Mouse (Mus musculus) olfactory bulb, adult 2 months (tissue): ENCODE results near the gene Adcy9. TPM values are rescaled to one million over a fixed set of nuclear protein-coding genes. Genes with fewer than 3 reads are reported as not detected.

Source experiments
- H3K27ac ChIP-seq: fragments of 200-500 bp; 2 replicates; pipeline ENCODE4 v1.5.1; 2012; ENCODE audit warnings: low read depth, low read length; ENCODE audit not compliant: insufficient read depth
- H3K4me1 ChIP-seq: fragments of 200-500 bp; 2 replicates; pipeline ENCODE4 v1.6.1; 2012; ENCODE audit warnings: low read length; ENCODE audit not compliant: control insufficient read depth, insufficient read depth
- H3K4me3 ChIP-seq: fragments of 200-500 bp; 2 replicates; pipeline ENCODE4 v1.5.1; 2012; ENCODE audit warnings: mild to moderate bottlenecking, low read depth, low read length, moderate library complexity; ENCODE audit not compliant: insufficient read depth
- CTCF ChIP-seq: fragments of 200-500 bp; IDR thresholded peaks from 2 replicates; pipeline ENCODE4 v1.5.1; 2012; ENCODE audit warnings: low read depth, mild to moderate bottlenecking, low read length, moderate library complexity; ENCODE audit not compliant: insufficient read depth
- POLR2A ChIP-seq: fragments of 200-500 bp; IDR thresholded peaks from 2 replicates; pipeline ENCODE4 v1.6.1; 2012; ENCODE audit warnings: mild to moderate bottlenecking, low read depth, low read length, moderate library complexity; ENCODE audit not compliant: insufficient read depth
- WGBS: fragments of 180-500 bp; shearing (Covaris S2); methylation state at CpG from one replicate; pipeline ENCODE4 v1.1.7; 2018; 5-methylcytosine and 5-hydroxymethylcytosine counted together
- polyA plus RNA-seq: library from polyadenylated mRNA; stranded (reverse); fragments of >200 nt; gene quantifications from 2 replicates; pipeline ENCODE4 v1.2.4, GENCODE M21; 2012; ENCODE audit warnings: low replicate concordance; ENCODE audit not compliant: missing spikeins, insufficient read depth, insufficient read length

The Adcy9 gene
- polyA plus RNA-seq, 1 experiment = not detected

GRCm38 (mm10) chr16:4337269-4337668 lies 83.0 kb downstream of the Adcy9 start:
- TF ChIP-seq POLR2A = no peak
- no peak for TF ChIP-seq CTCF

GRCm38 (mm10) chr16:4333788-4334187 lies 86.5 kb downstream of the Adcy9 start:
- H3K27ac ChIP-seq = no peak overlapping the region
- TF ChIP-seq CTCF (no peak), POLR2A (no peak)
- WGBS = 79% methylated on average over 5 of the region's 5 CpGs

More at GRCm38 (mm10) chr16:4337269-4337668, 83.0 kb downstream of the Adcy9 start:
- H3K4me1 ChIP-seq = peaks cover 6% of the 10 kb centered on the region; the same call in 1 of the 2 replicates
- 71% methylated on average over 4 of the region's 4 CpGs for WGBS
- H3K27ac ChIP-seq = no peak overlapping the region
- no peak overlapping the region for H3K4me3 ChIP-seq

GRCm38 (mm10) chr16:4333371-4333770 lies 86.9 kb downstream of the Adcy9 start:
- Histone ChIP-seq H3K27ac (no peak overlapping the region), H3K4me3 (no peak overlapping the region), H3K4me1 (peaks cover 12% of the 10 kb centered on the region)
- TF ChIP-seq POLR2A = no peak
- no peak for TF ChIP-seq CTCF
- WGBS = 89% methylated on average over 2 of the region's 2 CpGs

More at GRCm38 (mm10) chr16:4333788-4334187, 86.5 kb downstream of the Adcy9 start:
- Histone ChIP-seq H3K4me1 (peaks cover 12% of the 10 kb centered on the region), H3K4me3 (no peak overlapping the region)

GRCm38 (mm10) chr16:4327081-4327480 lies 93.2 kb downstream of the Adcy9 start:
- Histone ChIP-seq H3K4me1 (peaks cover 9% of the 10 kb centered on the region), H3K4me3 (no peak overlapping the region), H3K27ac (no peak overlapping the region)
- TF ChIP-seq POLR2A (no peak), CTCF (no peak)

GRCm38 (mm10) chr16:4325801-4326200 lies 94.5 kb downstream of the Adcy9 start:
- TF ChIP-seq CTCF = no peak
- no peak for TF ChIP-seq POLR2A
- H3K4me3 ChIP-seq = no peak overlapping the region
- WGBS = 66% methylated on average over 2 of the region's 2 CpGs

GRCm38 (mm10) chr16:4324967-4325366 lies 95.3 kb downstream of the Adcy9 start:
- H3K4me1 ChIP-seq = peaks cover 4% of the 10 kb centered on the region; the same call in 1 of the 2 replicates
- TF ChIP-seq CTCF (no peak), POLR2A (no peak)
- H3K4me3 ChIP-seq = no peak overlapping the region
- no peak overlapping the region for H3K27ac ChIP-seq

More at GRCm38 (mm10) chr16:4325801-4326200, 94.5 kb downstream of the Adcy9 start:
- Histone ChIP-seq H3K4me1 (peaks cover 6% of the 10 kb centered on the region), H3K27ac (no peak overlapping the region)

- Histone ChIP-seq H3K27ac (no peak overlapping the region), H3K4me3 (no peak overlapping the region), H3K4me1 (0 out of 2 replicates have a peak, but pooled peaks cover 2% of the 10 kb centered on the region)
- TF ChIP-seq POLR2A (no peak), CTCF (no peak)
- WGBS = 75% methylated on average over 3 of the region's 3 CpGs
Measured at GRCm38 (mm10) chr16:4320856-4321255, 99.4 kb downstream of the Adcy9 start.

- no peak for TF ChIP-seq CTCF
- no peak for TF ChIP-seq POLR2A
- 46% methylated on average over 6 of the region's 6 CpGs for WGBS
- H3K4me3 ChIP-seq = no peak overlapping the region
- H3K4me1 ChIP-seq = 0 out of 2 replicates have a peak, but pooled peaks cover 2% of the 10 kb centered on the region
- H3K27ac ChIP-seq = no peak overlapping the region
Measured at GRCm38 (mm10) chr16:4318001-4318526, 102.2 kb downstream of the Adcy9 start.

GRCm38 (mm10) chr16:4316094-4316474 lies 104.2 kb downstream of the Adcy9 start:
- TF ChIP-seq CTCF = 0 out of 2 replicates have a peak, but pooled peaks have one; percentile 49
- TF ChIP-seq POLR2A = no peak
- Histone ChIP-seq H3K4me1 (0 out of 2 replicates have a peak, but pooled peaks cover 2% of the 10 kb centered on the region), H3K4me3 (no peak overlapping the region), H3K27ac (no peak overlapping the region)
- 37% methylated on average over 3 of the region's 3 CpGs for WGBS
